Mouse (Mus musculus): ENCODE data around the gene Hoxa10. TPM values are rescaled to one million over a fixed set of nuclear protein-coding genes. Genes with fewer than 3 reads are reported as not detected.

Gene Hoxa10
- polyA plus RNA-seq, 1 experiment from 2014 or later: 0.40 TPM

- Histone ChIP-seq H3K36me3 (no peaks in the 10 kb centered on the region), H3K27me3 (peaks cover 90% of the 10 kb centered on the region), H3K4me1 (replicated peaks) (peaks cover 2% of the 10 kb centered on the region; the same call in 1 of the 2 replicates), H3K4me3 (no peak overlapping the region), H3K9me3 (no peaks in the 10 kb centered on the region), H3K9ac (no peak overlapping the region), H3K4me2 (no peak overlapping the region), H3K27ac (replicated peaks) (no peak overlapping the region)
- 4% methylated on average over 23 of the region's 23 CpGs for WGBS
- peak; percentile 61; the same call in 1 of the 2 replicates for ATAC-seq (ENCODE audit: low FRiP score, low read depth)
These were observed 30.1 kb upstream of the Hoxa10 start for GRCm38 (mm10) chr6:52270494-52271480.

GRCm38 (mm10) chr6:52268756-52269155 is 28.1 kb upstream of the Hoxa10 start:
- Histone ChIP-seq H3K36me3 (no peaks in the 10 kb centered on the region), H3K4me3 (no peak overlapping the region), H3K9ac (no peak overlapping the region), H3K27me3 (peaks cover 91% of the 10 kb centered on the region), H3K4me2 (no peak overlapping the region), H3K9me3 (no peaks in the 10 kb centered on the region), H3K4me1 (replicated peaks) (peaks cover 2% of the 10 kb centered on the region; the same call in 1 of the 2 replicates), H3K27ac (replicated peaks) (no peak overlapping the region)
- WGBS: under 1% methylated on average over 3 of the region's 3 CpGs
- ATAC-seq (ENCODE audit: low FRiP score, low read depth): no peak

GRCm38 (mm10) chr6:52268341-52268740 is 27.7 kb upstream of the Hoxa10 start:
- H3K4me1 ChIP-seq (replicated peaks): peaks cover 2% of the 10 kb centered on the region; the same call in 1 of the 2 replicates
- no peaks in the 10 kb centered on the region for H3K36me3 ChIP-seq
- H3K27ac ChIP-seq (replicated peaks): no peak overlapping the region
- H3K27me3 ChIP-seq: peaks cover 93% of the 10 kb centered on the region
- no peaks in the 10 kb centered on the region for H3K9me3 ChIP-seq
- 1% methylated on average over 7 of the region's 7 CpGs for WGBS
- H3K9ac ChIP-seq: no peak overlapping the region
- no peak for ATAC-seq (ENCODE audit: low FRiP score, low read depth)
- no peak overlapping the region for H3K4me3 ChIP-seq
- no peak overlapping the region for H3K4me2 ChIP-seq

GRCm38 (mm10) chr6:52267691-52268090 is 27.0 kb upstream of the Hoxa10 start:
- no peak for ATAC-seq (ENCODE audit: low FRiP score, low read depth)
- Histone ChIP-seq H3K4me3 (no peak overlapping the region), H3K9ac (no peak overlapping the region), H3K4me1 (replicated peaks) (peaks cover 2% of the 10 kb centered on the region; the same call in 1 of the 2 replicates), H3K9me3 (no peaks in the 10 kb centered on the region), H3K36me3 (no peaks in the 10 kb centered on the region), H3K4me2 (no peak overlapping the region), H3K27me3 (peaks cover 93% of the 10 kb centered on the region), H3K27ac (replicated peaks) (no peak overlapping the region)
- 5% methylated on average over 3 of the region's 3 CpGs for WGBS

- no peak for ATAC-seq (ENCODE audit: low FRiP score, low read depth)
- Histone ChIP-seq H3K4me3 (no peak overlapping the region), H3K27ac (replicated peaks) (no peak overlapping the region), H3K27me3 (peaks cover 93% of the 10 kb centered on the region), H3K9me3 (no peaks in the 10 kb centered on the region), H3K4me1 (replicated peaks) (peaks cover 2% of the 10 kb centered on the region; the same call in 1 of the 2 replicates), H3K36me3 (no peaks in the 10 kb centered on the region), H3K9ac (no peak overlapping the region), H3K4me2 (no peak overlapping the region)
- 17% methylated on average over 5 of the region's 5 CpGs for WGBS
These were observed 26.6 kb upstream of the Hoxa10 start for GRCm38 (mm10) chr6:52267221-52267620.

GRCm38 (mm10) chr6:52266666-52266985 is 26.0 kb upstream of the Hoxa10 start:
- H3K4me2 ChIP-seq: no peak overlapping the region
- no peaks in the 10 kb centered on the region for H3K36me3 ChIP-seq
- 1% methylated on average over 9 of the region's 9 CpGs for WGBS
- H3K4me3 ChIP-seq: no peak overlapping the region
- no peak overlapping the region for H3K27ac ChIP-seq (replicated peaks)
- no peaks in the 10 kb centered on the region for H3K9me3 ChIP-seq
- peaks cover 94% of the 10 kb centered on the region for H3K27me3 ChIP-seq
- H3K4me1 ChIP-seq (replicated peaks): peaks cover 2% of the 10 kb centered on the region; the same call in 1 of the 2 replicates
- no peak for ATAC-seq (ENCODE audit: low FRiP score, low read depth)
- H3K9ac ChIP-seq: no peak overlapping the region

- no peak for ATAC-seq (ENCODE audit: low FRiP score, low read depth)
- no peaks in the 10 kb centered on the region for H3K9me3 ChIP-seq
- H3K27ac ChIP-seq (replicated peaks): no peak overlapping the region
- H3K4me3 ChIP-seq: no peak overlapping the region
- peaks cover 92% of the 10 kb centered on the region for H3K27me3 ChIP-seq
- peaks cover 2% of the 10 kb centered on the region; the same call in 1 of the 2 replicates for H3K4me1 ChIP-seq (replicated peaks)
- H3K9ac ChIP-seq: no peak overlapping the region
- no peak overlapping the region for H3K4me2 ChIP-seq
- WGBS: 2% methylated on average over 19 of the region's 19 CpGs
- no peaks in the 10 kb centered on the region for H3K36me3 ChIP-seq
These were observed 25.4 kb upstream of the Hoxa10 start for GRCm38 (mm10) chr6:52265913-52266665.

- H3K4me2 ChIP-seq: no peak overlapping the region
- 1% methylated on average over 18 of the region's 18 CpGs for WGBS
- H3K9ac ChIP-seq: no peak overlapping the region
- H3K36me3 ChIP-seq: no peaks in the 10 kb centered on the region
- peaks cover 7% of the 10 kb centered on the region for H3K4me1 ChIP-seq (replicated peaks)
- no peaks in the 10 kb centered on the region for H3K9me3 ChIP-seq
- no peak overlapping the region for H3K4me3 ChIP-seq
- H3K27ac ChIP-seq (replicated peaks): no peak overlapping the region
- H3K27me3 ChIP-seq: peaks cover 87% of the 10 kb centered on the region
- ATAC-seq (ENCODE audit: low FRiP score, low read depth): no peak
These were observed 24.8 kb upstream of the Hoxa10 start for GRCm38 (mm10) chr6:52265306-52265912.

- no peak for ATAC-seq (ENCODE audit: low FRiP score, low read depth)
- 3% methylated on average over 5 of the region's 5 CpGs for WGBS
These were observed 23.6 kb upstream of the Hoxa10 start for GRCm38 (mm10) chr6:52264106-52264790.

GRCm38 (mm10) chr6:52263321-52263585 is 22.6 kb upstream of the Hoxa10 start:
- no peak overlapping the region for H3K4me3 ChIP-seq
- peaks cover 80% of the 10 kb centered on the region for H3K27me3 ChIP-seq
- no peaks in the 10 kb centered on the region for H3K9me3 ChIP-seq
- H3K4me1 ChIP-seq (replicated peaks): peaks cover 14% of the 10 kb centered on the region
- ATAC-seq (ENCODE audit: low FRiP score, low read depth): no peak
- H3K27ac ChIP-seq (replicated peaks): no peak overlapping the region
- no peaks in the 10 kb centered on the region for H3K36me3 ChIP-seq
- under 1% methylated on average over 6 of the region's 6 CpGs for WGBS
- H3K9ac ChIP-seq: no peak overlapping the region
- no peak overlapping the region for H3K4me2 ChIP-seq

More at GRCm38 (mm10) chr6:52264106-52264790, 23.6 kb upstream of the Hoxa10 start:
- Histone ChIP-seq H3K9me3 (no peaks in the 10 kb centered on the region), H3K27ac (replicated peaks) (no peak overlapping the region), H3K27me3 (peaks cover 80% of the 10 kb centered on the region), H3K4me1 (replicated peaks) (peaks cover 14% of the 10 kb centered on the region), H3K4me3 (no peak overlapping the region), H3K36me3 (no peaks in the 10 kb centered on the region), H3K9ac (no peak overlapping the region), H3K4me2 (no peak overlapping the region)

- ATAC-seq (ENCODE audit: low FRiP score, low read depth): no peak
- Histone ChIP-seq H3K36me3 (no peaks in the 10 kb centered on the region), H3K27me3 (peaks cover 79% of the 10 kb centered on the region)
These were observed 22.0 kb upstream of the Hoxa10 start for GRCm38 (mm10) chr6:52262463-52263320.

More at GRCm38 (mm10) chr6:52262463-52263320, 22.0 kb upstream of the Hoxa10 start:
- 2% methylated on average over 24 of the region's 24 CpGs for WGBS
- Histone ChIP-seq H3K9ac (no peak overlapping the region), H3K4me2 (no peak overlapping the region), H3K4me3 (no peak overlapping the region), H3K9me3 (no peaks in the 10 kb centered on the region), H3K27ac (replicated peaks) (no peak overlapping the region), H3K4me1 (replicated peaks) (peaks cover 14% of the 10 kb centered on the region)
